Mouse (Mus musculus): ENCODE results near the gene Fgf13.

- TF ChIP-seq CTCF (IDR thresholded peaks at IDR 0.05; ENCODE audit: control insufficient read depth, insufficient read depth, low read length) (no peak), POLR2A (IDR thresholded peaks at IDR 0.05; ENCODE audit: borderline replicate concordance, control insufficient read depth, low read depth, low read length) (no peak)
Measured at GRCm38 (mm10) chrX:59177653-59178052, 390.2 kb downstream of the Fgf13 start.
